8 mouse cellular contexts compared by ENCODE assay signal in the genomic region with DNA sequence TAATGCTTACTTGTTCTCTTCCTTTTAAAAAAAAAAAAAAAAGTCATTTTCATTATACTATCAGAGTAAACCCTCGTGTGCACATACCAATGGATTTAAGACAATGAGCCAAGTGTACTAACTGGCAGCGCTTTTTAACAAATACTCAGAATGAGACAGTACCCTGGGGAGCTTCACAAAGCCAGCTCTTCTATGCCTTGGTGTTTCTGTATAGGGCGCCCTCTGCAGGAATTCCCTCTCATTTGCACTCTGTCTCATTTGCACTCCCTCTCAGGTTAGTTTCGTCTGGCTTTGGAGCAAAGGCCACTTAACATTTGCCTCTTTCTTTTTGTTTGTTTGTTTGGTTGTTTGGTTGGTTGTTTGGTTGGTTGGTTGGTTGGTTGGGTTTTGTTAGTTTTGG. TPM values are rescaled to one million over a fixed set of nuclear protein-coding genes. Genes with fewer than 3 reads are reported as not detected.
DNase-seq lines count a peak whose midpoint lies in the region; ATAC-seq and TF ChIP-seq lines count a peak whose summit lies in the region.

No protein-coding gene starts in this region.

- no peaks in the 10 kb centered on the region for H3K27me3 ChIP-seq in lung, embryonic 14.5 days (ENCODE audit: insufficient read depth, low read length)
- no peaks in the 10 kb centered on the region for H3K27me3 ChIP-seq in neural tube, embryonic 15.5 days (replicated peaks)

- H3K27ac ChIP-seq in lung, embryonic 14.5 days (ENCODE audit: low read depth) = no peak overlapping the region
- H3K27ac ChIP-seq in neural tube, embryonic 15.5 days (replicated peaks) = no peak overlapping the region

- no peak for DNase-seq in frontal cortex, postnatal 10 days (ENCODE audit: low spot score in 2 of 2)
- DNase-seq in lung, embryonic 14.5 days = peak; percentile 5
- DNase-seq in lung, postnatal 25 days (ENCODE audit: low spot score) = no peak
- peak; percentile 64 for DNase-seq in adrenal gland, postnatal 10 days
- peak; percentile 34 for DNase-seq in embryo, embryonic 11 days
- peak; percentile 8 to 16 for DNase-seq in left cerebral cortex, postnatal 14 days (ENCODE audit: low spot score in 2 of 2)

- WGBS in lung, embryonic 14.5 days = 44% methylated on average over 4 of the region's 4 CpGs
- WGBS in neural tube, embryonic 15.5 days = 37% methylated on average over 4 of the region's 4 CpGs

- no peaks in the 10 kb centered on the region for H3K36me3 ChIP-seq in lung, embryonic 14.5 days (ENCODE audit: insufficient read depth)
- no peaks in the 10 kb centered on the region for H3K36me3 ChIP-seq in neural tube, embryonic 15.5 days

- 0 out of 2 replicates have a peak, but pooled peaks have one; percentile 12 for TF ChIP-seq CTCF in lung, embryonic 14.5 days (IDR thresholded peaks at IDR 0.05; ENCODE audit: low read depth)

- ATAC-seq in frontal cortex, adult (ENCODE audit: low TSS enrichment) = peak; percentile 67
- ATAC-seq in lung, embryonic 14.5 days (ENCODE audit: insufficient read depth) = no peak
- no peak for ATAC-seq in neural tube, embryonic 15.5 days (ENCODE audit: low FRiP score)

- no peak overlapping the region for H3K9ac ChIP-seq in lung, embryonic 14.5 days
- no peak overlapping the region for H3K9ac ChIP-seq in neural tube, embryonic 15.5 days (replicated peaks)

- H3K4me2 ChIP-seq in lung, embryonic 14.5 days = no peak overlapping the region
- no peak overlapping the region for H3K4me2 ChIP-seq in neural tube, embryonic 15.5 days

- H3K4me3 ChIP-seq in lung, embryonic 14.5 days (ENCODE audit: low read depth, low read length) = no peak overlapping the region
- H3K4me3 ChIP-seq in neural tube, embryonic 15.5 days (replicated peaks) = no peak overlapping the region

- H3K4me1 ChIP-seq in lung, embryonic 14.5 days (ENCODE audit: insufficient read depth) = no peaks in the 10 kb centered on the region
- H3K4me1 ChIP-seq in neural tube, embryonic 15.5 days = no peaks in the 10 kb centered on the region

- no peaks in the 10 kb centered on the region for H3K9me3 ChIP-seq in lung, embryonic 14.5 days (ENCODE audit: low read depth, low read length)
- H3K9me3 ChIP-seq in neural tube, embryonic 15.5 days (replicated peaks) = no peaks in the 10 kb centered on the region

- intact Hi-C loops in left cerebral cortex, postnatal 14 days (cut with DNase I) = no loop called here

RNA-seq across cellular contexts. Expression of a gene that starts 40.1 kb away (rescaled TPM):
- 44.9 and 46.2 TPM in 2 replicates for polyA plus RNA-seq in lung, embryonic 14.5 days (2014; fragmentation: Nextera tagmentation; extraction: Ambion mirVana)
- total RNA-seq in adrenal gland, postnatal 10 days (2021) = 10 to 100 TPM; 38.6 to 39.0 TPM
- 10 to 100 TPM; 13.5 to 14.6 TPM for total RNA-seq in left cerebral cortex, postnatal 14 days (2021)
- 51.0 and 52.0 TPM in 2 replicates for polyA plus RNA-seq in neural tube, embryonic 15.5 days (2015; fragmentation: Nextera tagmentation; extraction: Ambion mirVana)

Comparison
In these comparisons a context has a peak if more than half of its experiments do, and no peak if none do; other contexts are left out.
1. DNase-seq: peak in lung, embryonic 14.5 days (single experiment), adrenal gland, postnatal 10 days (single experiment), embryo, embryonic 11 days (single experiment) and left cerebral cortex, postnatal 14 days (2 of 2); none in frontal cortex, postnatal 10 days (0 of 2) and lung, postnatal 25 days (single experiment).